Mouse (Mus musculus) thymus, adult 2 months (tissue): Measurements from ENCODE around the gene 2510039O18Rik.

Experiments
- CTCF ChIP-seq: fragments of 200-500 bp; IDR thresholded peaks from 2 replicates; pipeline ENCODE4 v1.5.1; 2012; ENCODE audit warnings: mild to moderate bottlenecking, control low read depth, low read length, moderate library complexity, borderline replicate concordance; ENCODE audit not compliant: control insufficient read depth, poor library complexity, insufficient read depth; ENCODE audit errors: extremely low read depth
- POLR2A ChIP-seq: fragments of 200-500 bp; IDR thresholded peaks from 2 replicates; pipeline ENCODE4 v1.6.1; 2012; ENCODE audit warnings: mild to moderate bottlenecking, low read length, control low read depth, moderate library complexity; ENCODE audit not compliant: control insufficient read depth, poor library complexity, insufficient read depth; ENCODE audit errors: extremely low read depth

GRCm38 (mm10) chr4:147905090-147905659 lies 35.5 kb upstream of the 2510039O18Rik start:
- TF ChIP-seq POLR2A (no peak), CTCF (no peak)
